Mouse (Mus musculus) neural tube, embryonic 12.5 days (tissue): ENCODE measurements around the gene Pdzd2. TPM values are rescaled to one million over a fixed set of nuclear protein-coding genes. Genes with fewer than 3 reads are reported as not detected.

ENCODE experiments used
- ATAC-seq: fragments of 200-750 bp; cut with Nextera tagmentation; 2 replicates; pipeline ENCODE4 v1.8.0; 2017; ENCODE audit warnings: low read depth, mild to moderate bottlenecking, moderate TSS enrichment, moderate library complexity; ENCODE audit not compliant: low FRiP score
- H3K27ac ChIP-seq: fragments of 300-500 bp; sonication (generic); 2 replicates; pipeline ENCODE4 v1.5.1; 2016
- H3K27me3 ChIP-seq: fragments of 300-500 bp; sonication (generic); replicated peaks from 2 replicates; pipeline ENCODE4 v1.6.1; 2016; ENCODE audit warnings: mild to moderate bottlenecking
- H3K36me3 ChIP-seq: fragments of 300-500 bp; sonication (generic); 2 replicates; pipeline ENCODE4 v1.6.1; 2016; ENCODE audit warnings: mild to moderate bottlenecking
- H3K4me1 ChIP-seq: fragments of 300-500 bp; sonication (generic); 2 replicates; pipeline ENCODE4 v1.6.1; 2016
- H3K4me2 ChIP-seq: fragments of 300-500 bp; sonication (generic); replicated peaks from 2 replicates; pipeline ENCODE4 v1.6.1; 2016; ENCODE audit warnings: mild to moderate bottlenecking
- H3K4me3 ChIP-seq: fragments of 300-500 bp; sonication (generic); 2 replicates; pipeline ENCODE4 v1.5.1; 2016
- H3K9ac ChIP-seq: fragments of 300-500 bp; sonication (generic); 2 replicates; pipeline ENCODE4 v1.6.1; 2016; ENCODE audit warnings: mild to moderate bottlenecking
- H3K9me3 ChIP-seq: fragments of 300-500 bp; sonication (generic); 2 replicates; pipeline ENCODE4 v1.6.1; 2016; ENCODE audit warnings: mild to moderate bottlenecking
- WGBS: fragments of 180-500 bp; shearing (Covaris S2); methylation state at CpG from one replicate; pipeline ENCODE4 v1.1.7; 2016; 5-methylcytosine and 5-hydroxymethylcytosine counted together
- polyA plus RNA-seq: library from polyadenylated mRNA; unstranded; fragments of >200 nt; fragmentation: Nextera tagmentation; extraction: Ambion mirVana; gene quantifications from 2 replicates; pipeline ENCODE4 v1.2.1, GENCODE M21; 2016

Gene Pdzd2
- polyA plus RNA-seq, 1 experiment from 2014 or later, result 7.3 TPM

GRCm38 (mm10) chr15:12426342-12426741, 313.4 kb downstream of the Pdzd2 start:
- H3K4me2 ChIP-seq, result no peak overlapping the region
- 88% methylated on average over 6 of the region's 6 CpGs for WGBS
- no peak for ATAC-seq
- H3K9me3 ChIP-seq, result no peaks in the 10 kb centered on the region
- no peaks in the 10 kb centered on the region for H3K4me1 ChIP-seq
- H3K4me3 ChIP-seq, result no peak overlapping the region
- H3K9ac ChIP-seq, result no peak overlapping the region
- H3K36me3 ChIP-seq, result no peaks in the 10 kb centered on the region
- H3K27me3 ChIP-seq, result no peaks in the 10 kb centered on the region
- no peak overlapping the region for H3K27ac ChIP-seq

DNA sequence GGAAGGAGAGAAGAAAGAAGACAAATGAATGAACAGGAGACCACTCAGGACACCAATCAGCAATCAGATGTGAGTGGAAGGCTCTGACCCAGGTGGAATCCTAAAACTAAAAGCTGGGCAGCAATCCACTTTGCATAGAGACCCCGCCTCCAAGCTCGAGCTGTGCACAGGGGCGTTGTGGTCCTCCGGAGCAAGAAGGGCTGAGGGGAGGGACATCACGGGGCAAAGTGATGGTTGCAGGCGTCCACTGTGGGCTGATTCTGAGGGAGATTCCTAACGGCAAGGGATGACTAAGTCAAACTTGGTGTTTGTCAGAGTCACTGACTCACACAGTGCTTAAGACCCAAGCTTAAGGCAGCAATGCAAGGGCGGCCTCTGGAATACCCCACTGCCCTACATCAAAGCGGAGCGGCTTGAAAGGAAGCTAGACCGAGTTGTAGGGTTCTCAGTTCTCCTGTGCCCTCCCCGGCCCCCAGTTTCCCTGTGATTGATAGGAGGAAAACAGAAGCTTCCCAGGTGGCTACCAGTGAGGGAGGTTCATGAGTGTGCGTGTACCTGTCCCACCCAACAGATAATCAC, 314.6 kb downstream of the Pdzd2 start:
- H3K9ac ChIP-seq, result no peak overlapping the region
- H3K27ac ChIP-seq, result no peak overlapping the region
- H3K27me3 ChIP-seq, result no peaks in the 10 kb centered on the region
- no peak overlapping the region for H3K4me2 ChIP-seq
- no peaks in the 10 kb centered on the region for H3K9me3 ChIP-seq
- no peak overlapping the region for H3K4me3 ChIP-seq
- 38% methylated on average over 13 of the region's 13 CpGs for WGBS
- H3K4me1 ChIP-seq, result no peaks in the 10 kb centered on the region
- no peaks in the 10 kb centered on the region for H3K36me3 ChIP-seq
- no peak for ATAC-seq

DNA sequence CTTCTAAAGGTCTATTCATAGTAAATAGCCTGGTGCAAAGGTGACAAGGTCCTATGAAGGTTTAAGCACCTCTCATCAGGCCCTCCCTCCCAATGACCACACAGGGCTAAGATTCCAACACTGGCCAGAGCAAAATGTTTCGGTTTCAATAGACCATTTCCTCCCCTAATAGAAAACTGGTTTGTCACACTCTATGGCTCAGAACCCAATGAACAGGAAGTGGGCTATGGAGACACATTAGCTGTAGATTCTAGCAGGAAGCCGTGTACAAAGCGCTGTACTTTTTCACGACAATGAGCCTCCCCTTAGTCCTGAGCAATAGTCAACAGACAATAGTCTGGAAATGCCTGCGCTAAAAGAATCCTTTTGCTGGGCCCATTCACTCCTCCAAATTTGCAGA, 315.5 kb downstream of the Pdzd2 start:
- 47% methylated on average over 5 of the region's 5 CpGs for WGBS
- ATAC-seq, result no peak
- Histone ChIP-seq H3K36me3 (no peaks in the 10 kb centered on the region), H3K27me3 (no peaks in the 10 kb centered on the region), H3K4me1 (no peaks in the 10 kb centered on the region), H3K4me3 (no peak overlapping the region), H3K9me3 (no peaks in the 10 kb centered on the region), H3K9ac (no peak overlapping the region), H3K4me2 (no peak overlapping the region), H3K27ac (no peak overlapping the region)

DNA sequence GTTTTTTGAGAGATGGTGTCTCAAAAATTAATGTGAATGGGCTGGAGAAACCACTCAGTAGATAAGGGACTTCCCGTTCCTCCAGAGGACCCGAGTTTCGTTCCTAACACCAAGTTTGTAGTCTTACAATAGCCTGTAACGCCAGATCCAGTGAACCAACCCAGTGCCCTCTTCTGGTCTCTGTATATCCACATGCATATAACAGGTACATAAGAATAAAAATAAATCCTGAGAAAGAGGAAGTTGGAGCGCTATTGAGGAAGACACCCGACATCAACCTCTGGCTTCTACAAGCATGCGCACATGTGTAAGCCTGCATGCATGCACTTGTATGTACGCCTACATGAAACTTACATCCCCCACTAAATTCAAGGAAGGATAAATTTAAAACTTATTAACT, 318.8 kb downstream of the Pdzd2 start:
- H3K27me3 ChIP-seq, result no peaks in the 10 kb centered on the region
- H3K36me3 ChIP-seq, result no peaks in the 10 kb centered on the region
- WGBS, result 94% methylated on average over 8 of the region's 8 CpGs
- no peaks in the 10 kb centered on the region for H3K4me1 ChIP-seq
- no peak overlapping the region for H3K4me2 ChIP-seq
- no peak overlapping the region for H3K27ac ChIP-seq
- no peaks in the 10 kb centered on the region for H3K9me3 ChIP-seq
- no peak overlapping the region for H3K4me3 ChIP-seq
- ATAC-seq, result no peak
- no peak overlapping the region for H3K9ac ChIP-seq

DNA sequence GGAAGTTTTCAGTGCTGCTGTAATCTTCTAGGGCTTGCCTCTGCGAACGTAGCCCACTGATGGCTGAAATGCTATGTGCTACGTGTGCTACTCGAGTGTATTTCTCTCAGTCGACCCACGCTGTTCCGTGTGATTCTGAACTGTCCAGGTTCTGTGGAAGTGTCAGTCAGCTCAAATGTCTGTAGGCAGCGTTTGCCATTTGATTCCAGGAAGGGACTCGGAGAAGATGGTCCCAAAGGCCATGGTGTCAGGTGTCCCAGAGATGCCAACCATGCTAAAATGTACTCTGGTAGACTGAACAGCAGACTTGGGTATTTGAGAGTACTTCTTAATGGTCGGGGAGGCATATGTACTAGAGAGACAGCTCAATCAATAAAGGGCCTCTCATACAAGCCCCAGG, 319.3 kb downstream of the Pdzd2 start:
- Histone ChIP-seq H3K4me1 (no peaks in the 10 kb centered on the region), H3K9me3 (no peaks in the 10 kb centered on the region), H3K4me2 (no peak overlapping the region), H3K27ac (no peak overlapping the region), H3K4me3 (no peak overlapping the region), H3K36me3 (no peaks in the 10 kb centered on the region), H3K27me3 (no peaks in the 10 kb centered on the region), H3K9ac (no peak overlapping the region)
- WGBS, result 95% methylated on average over 10 of the region's 10 CpGs
- ATAC-seq, result no peak

- Histone ChIP-seq H3K9me3 (no peaks in the 10 kb centered on the region), H3K9ac (no peak overlapping the region), H3K27ac (no peak overlapping the region), H3K4me2 (no peak overlapping the region), H3K4me3 (no peak overlapping the region), H3K36me3 (no peaks in the 10 kb centered on the region), H3K27me3 (no peaks in the 10 kb centered on the region), H3K4me1 (no peaks in the 10 kb centered on the region)
- no peak for ATAC-seq
- WGBS, result 79% methylated on average over 7 of the region's 7 CpGs
Measured at GRCm38 (mm10) chr15:12419446-12419845, 320.3 kb downstream of the Pdzd2 start.

GRCm38 (mm10) chr15:12415536-12416200, 324.1 kb downstream of the Pdzd2 start:
- no peaks in the 10 kb centered on the region for H3K27me3 ChIP-seq
- no peak overlapping the region for H3K27ac ChIP-seq
- H3K36me3 ChIP-seq, result no peaks in the 10 kb centered on the region
- no peaks in the 10 kb centered on the region for H3K9me3 ChIP-seq
- H3K4me2 ChIP-seq, result no peak overlapping the region
- WGBS, result 91% methylated on average over 16 of the region's 16 CpGs
- H3K4me1 ChIP-seq, result no peaks in the 10 kb centered on the region
- no peak for ATAC-seq
- H3K9ac ChIP-seq, result no peak overlapping the region
- H3K4me3 ChIP-seq, result no peak overlapping the region

DNA sequence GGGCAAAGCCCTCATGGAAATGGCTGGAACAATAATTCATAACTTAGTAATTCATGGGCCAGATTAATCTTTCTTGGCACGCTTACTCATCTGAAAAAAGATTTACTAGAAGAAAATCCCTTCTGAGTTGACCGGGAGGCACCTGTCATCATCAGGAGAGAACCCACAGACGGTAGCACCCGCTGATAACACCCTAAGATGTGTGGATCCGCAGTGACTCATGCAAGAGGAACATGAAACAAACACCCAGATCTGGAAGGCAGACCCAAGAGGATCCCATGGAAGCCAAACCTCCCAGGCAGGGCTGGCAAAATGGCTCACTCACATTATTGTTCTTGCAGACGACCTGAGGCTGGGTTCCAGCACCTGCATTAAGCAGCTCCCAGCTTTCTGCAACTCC, 325.0 kb downstream of the Pdzd2 start:
- no peaks in the 10 kb centered on the region for H3K27me3 ChIP-seq
- H3K27ac ChIP-seq, result no peak overlapping the region
- ATAC-seq, result no peak
- H3K4me3 ChIP-seq, result no peak overlapping the region
- WGBS, result 94% methylated on average over 6 of the region's 6 CpGs
- no peaks in the 10 kb centered on the region for H3K36me3 ChIP-seq
- no peak overlapping the region for H3K9ac ChIP-seq
- no peaks in the 10 kb centered on the region for H3K4me1 ChIP-seq
- H3K9me3 ChIP-seq, result no peaks in the 10 kb centered on the region
- H3K4me2 ChIP-seq, result no peak overlapping the region

DNA sequence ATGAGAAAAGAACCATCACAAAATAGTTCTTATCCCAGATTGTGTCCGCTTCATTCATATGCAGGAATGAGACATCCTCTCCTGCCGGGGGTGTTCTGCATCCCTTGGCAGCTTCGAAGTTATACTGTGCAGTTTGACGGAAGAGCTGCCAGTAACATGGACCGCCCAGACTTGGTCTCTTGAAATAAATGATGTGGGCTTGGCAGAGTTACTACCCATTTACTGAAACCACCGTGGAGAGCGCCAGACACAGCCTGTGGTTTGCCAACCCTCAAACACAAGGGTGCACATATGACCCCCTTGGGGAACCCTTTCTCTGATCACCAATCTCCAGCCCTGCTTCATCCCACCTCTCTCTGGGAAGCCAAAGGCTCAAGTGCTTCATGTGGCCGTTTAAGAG, 331.5 kb downstream of the Pdzd2 start:
- Histone ChIP-seq H3K27ac (no peak overlapping the region), H3K4me2 (no peak overlapping the region), H3K4me3 (no peak overlapping the region), H3K4me1 (no peaks in the 10 kb centered on the region), H3K27me3 (no peaks in the 10 kb centered on the region), H3K9ac (no peak overlapping the region), H3K36me3 (no peaks in the 10 kb centered on the region), H3K9me3 (peaks cover 5% of the 10 kb centered on the region; the same call in 1 of the 2 replicates)
- 91% methylated on average over 8 of the region's 8 CpGs for WGBS
- ATAC-seq, result no peak

- H3K4me2 ChIP-seq, result no peak overlapping the region
- no peak overlapping the region for H3K9ac ChIP-seq
- H3K4me1 ChIP-seq, result no peaks in the 10 kb centered on the region
- WGBS, result 93% methylated on average over 5 of the region's 5 CpGs
- no peak overlapping the region for H3K27ac ChIP-seq
- no peak overlapping the region for H3K4me3 ChIP-seq
- H3K27me3 ChIP-seq, result no peaks in the 10 kb centered on the region
- ATAC-seq, result no peak
- peaks cover 5% of the 10 kb centered on the region; the same call in 1 of the 2 replicates for H3K9me3 ChIP-seq
- H3K36me3 ChIP-seq, result no peaks in the 10 kb centered on the region
Measured at GRCm38 (mm10) chr15:12405592-12405991, 334.1 kb downstream of the Pdzd2 start.

DNA sequence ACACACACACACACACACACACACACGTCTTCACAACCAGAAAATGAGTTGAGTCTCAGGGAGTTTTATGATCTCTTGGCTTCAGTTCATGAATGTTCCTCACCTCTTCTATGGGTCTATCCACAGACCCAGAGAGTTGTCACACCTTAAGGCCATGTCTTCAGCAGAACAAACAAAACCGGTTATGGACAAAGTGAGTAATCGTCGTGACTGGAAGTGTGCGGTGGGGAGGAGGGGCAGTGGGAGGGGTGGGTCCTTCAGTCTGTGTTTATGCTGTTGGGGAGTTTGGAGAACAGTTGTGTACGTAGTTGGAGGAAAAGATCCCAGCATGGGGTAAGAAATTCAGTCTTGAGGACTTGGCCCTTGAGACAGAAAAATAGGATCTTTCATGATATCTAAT, 342.7 kb downstream of the Pdzd2 start:
- Histone ChIP-seq H3K4me2 (no peak overlapping the region), H3K36me3 (no peaks in the 10 kb centered on the region), H3K9me3 (no peaks in the 10 kb centered on the region), H3K9ac (no peak overlapping the region), H3K27ac (no peak overlapping the region), H3K4me1 (no peaks in the 10 kb centered on the region), H3K4me3 (no peak overlapping the region), H3K27me3 (no peaks in the 10 kb centered on the region)
- 84% methylated on average over 6 of the region's 6 CpGs for WGBS
- ATAC-seq, result no peak

DNA sequence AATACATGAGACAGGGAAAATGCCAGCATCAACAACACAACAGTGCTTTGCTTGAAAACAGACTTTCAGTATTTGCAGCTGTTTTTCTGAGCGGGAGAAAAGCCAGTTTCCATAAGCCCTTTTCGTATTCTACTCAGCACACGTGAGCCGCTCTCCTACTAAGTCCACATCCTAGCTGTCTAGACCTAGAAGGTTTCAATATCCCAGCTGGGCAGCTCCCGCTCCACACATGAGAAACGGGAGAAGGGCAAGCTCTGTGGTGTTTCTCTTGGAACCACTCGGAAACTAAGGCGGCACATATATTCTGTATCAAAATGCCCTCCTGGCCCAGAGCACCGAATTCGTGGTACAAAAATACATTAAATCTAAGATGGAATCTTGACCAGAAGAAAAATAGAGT, 345.0 kb downstream of the Pdzd2 start:
- H3K4me3 ChIP-seq, result no peak overlapping the region
- no peak overlapping the region for H3K9ac ChIP-seq
- H3K4me2 ChIP-seq, result no peak overlapping the region
- no peak overlapping the region for H3K27ac ChIP-seq
- no peaks in the 10 kb centered on the region for H3K27me3 ChIP-seq
- H3K4me1 ChIP-seq, result no peaks in the 10 kb centered on the region
- 94% methylated on average over 10 of the region's 10 CpGs for WGBS
- H3K9me3 ChIP-seq, result no peaks in the 10 kb centered on the region
- no peaks in the 10 kb centered on the region for H3K36me3 ChIP-seq
- no peak for ATAC-seq
